Mouse (Mus musculus): Measurements from ENCODE around the gene S100a11.

S100a11 gene

DNA sequence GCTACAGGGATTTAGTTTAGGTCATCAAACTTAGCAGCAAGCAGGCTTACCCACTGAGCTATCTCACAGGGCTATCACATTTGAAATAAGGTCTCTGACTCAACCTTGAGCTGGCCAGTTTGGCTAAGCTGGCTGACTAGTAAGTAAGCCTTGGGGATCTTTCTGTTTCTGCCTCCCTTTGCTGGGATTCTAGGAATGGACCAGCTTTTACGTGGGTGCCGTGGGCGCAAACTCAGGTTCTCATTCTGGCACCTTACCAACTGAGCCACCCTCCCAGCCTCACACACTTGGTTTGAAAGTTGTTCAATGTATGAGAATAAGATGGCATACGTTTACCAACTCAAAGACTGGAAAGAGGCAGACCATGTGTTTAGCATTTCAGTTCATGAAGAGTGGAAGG lies 42.9 kb downstream of the S100a11 start:
- no peak for DNase-seq

DNA sequence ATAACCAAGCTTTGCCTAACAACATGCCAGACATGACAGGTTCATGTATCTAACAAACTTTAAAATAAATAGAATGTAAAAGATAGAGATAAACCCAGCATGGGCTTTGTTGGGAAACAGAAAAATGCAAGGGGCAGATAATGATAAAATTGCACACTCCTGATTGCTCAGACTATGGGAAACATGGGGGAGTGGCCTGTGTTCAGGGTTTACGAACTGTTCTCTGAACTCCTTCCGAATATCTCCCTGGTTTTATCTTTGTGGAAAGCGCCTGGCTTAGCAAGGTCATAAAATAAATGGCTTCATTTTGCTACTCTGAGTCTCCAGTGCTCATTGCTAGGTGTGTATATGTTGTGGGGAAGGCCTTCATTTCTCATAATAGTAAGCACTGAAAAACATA lies 46.6 kb downstream of the S100a11 start:
- DNase-seq, result no peak

DNA sequence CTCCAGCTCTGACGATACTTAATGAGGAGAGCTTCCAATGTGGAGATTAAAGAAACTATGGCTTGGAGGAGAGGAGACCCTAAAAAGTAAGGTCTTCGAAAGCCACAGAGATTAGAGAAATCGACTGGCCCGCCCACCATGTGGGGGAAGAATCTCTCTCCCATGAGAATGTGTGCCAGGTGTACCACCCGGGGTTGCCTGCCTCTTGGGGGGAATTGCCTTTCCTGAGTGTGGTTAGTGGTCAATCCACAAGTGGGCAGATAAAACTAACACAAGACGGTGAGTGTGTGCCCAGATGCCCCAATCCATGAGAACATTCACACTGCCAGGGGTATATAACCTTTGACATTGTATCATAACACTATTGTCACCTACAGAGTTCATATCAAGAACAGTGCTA lies 47.4 kb downstream of the S100a11 start:
- no peak for DNase-seq

DNA sequence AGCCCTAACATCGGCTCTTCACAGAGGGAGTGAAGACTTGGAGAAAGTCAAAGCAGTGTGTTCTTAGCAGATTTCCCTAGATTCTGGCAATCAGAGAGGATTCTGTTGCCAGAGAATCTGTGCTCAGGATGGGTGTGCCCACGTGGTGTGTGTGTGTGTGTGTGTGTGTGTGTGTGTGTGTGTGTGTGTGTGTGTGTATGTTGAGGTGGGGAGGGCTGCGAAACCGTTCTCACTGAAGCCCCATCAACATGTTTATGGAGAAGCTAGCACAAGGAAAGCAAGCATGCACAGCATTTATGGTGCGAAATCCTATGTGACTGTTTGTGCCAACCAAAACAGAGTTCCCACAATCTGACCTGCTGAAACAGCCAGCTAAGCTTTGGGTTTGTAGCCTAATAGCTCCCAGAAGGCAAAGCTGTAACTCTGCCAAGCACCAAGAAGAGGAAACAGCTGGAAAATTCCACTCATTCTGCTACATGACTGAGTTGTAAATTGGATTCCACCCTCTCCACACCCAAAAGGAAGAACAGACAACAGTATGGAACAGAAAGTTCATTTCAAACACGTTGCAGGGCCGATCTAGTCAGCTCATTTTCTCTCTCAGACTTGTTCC lies 48.2 kb downstream of the S100a11 start:
- no peak for DNase-seq

DNA sequence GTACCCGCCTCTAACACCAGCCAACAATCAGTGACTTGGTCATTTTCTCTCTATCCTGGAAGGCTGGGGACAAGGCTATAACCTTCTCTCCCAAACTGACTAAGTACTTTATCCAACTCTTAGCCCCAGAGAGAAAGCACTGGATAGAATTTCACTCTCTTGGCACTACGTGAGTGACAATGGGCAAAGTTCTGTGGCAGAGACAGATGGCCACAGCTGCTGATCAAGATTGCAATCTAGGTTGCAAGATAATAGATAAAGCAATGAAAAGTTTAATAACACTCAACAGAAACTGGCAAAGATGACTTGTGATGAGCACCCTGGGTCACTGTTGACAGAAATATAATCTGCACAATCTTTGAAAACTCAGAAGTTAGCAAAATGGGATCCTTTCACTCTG lies 48.8 kb downstream of the S100a11 start:
- no peak for DNase-seq

DNA sequence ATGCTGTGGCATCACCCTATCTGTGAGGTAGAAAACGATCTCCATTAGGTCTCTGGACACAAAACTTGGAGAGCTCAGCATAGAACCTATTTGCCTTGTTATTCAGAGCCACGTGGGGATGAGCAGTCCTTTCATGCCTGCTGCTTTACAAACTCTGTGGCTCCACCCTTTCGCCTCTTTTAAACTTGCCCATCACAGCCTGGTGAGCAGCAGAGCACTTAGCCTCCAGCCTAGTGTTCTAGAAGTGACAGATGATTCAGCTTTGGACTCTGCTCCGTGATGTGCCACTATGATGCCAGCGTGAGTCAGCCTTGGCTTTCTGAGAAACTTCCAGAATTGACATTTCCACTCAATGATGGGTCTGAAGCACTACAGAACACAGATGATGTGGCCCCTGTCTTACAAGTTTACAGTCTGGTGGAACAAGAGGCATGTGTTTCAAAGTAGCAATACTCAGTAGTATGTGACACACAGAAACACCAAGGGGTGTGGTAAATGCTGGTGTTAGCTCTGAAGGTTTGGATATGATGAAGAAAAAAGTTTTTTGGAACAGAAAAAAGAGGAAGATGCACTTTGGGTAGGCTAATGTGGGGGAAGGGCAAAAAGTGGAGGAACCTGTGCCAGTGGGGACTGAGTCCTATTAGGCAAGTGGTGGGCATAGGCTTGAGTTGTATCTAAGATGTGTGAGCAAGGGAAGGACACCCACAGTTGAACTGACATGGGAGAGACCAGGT lies 51.9 kb downstream of the S100a11 start:
- DNase-seq, result no peak

All from embryo, embryonic 11 days (tissue).